Mouse (Mus musculus): Measurements from ENCODE around the gene Eml4.

The Eml4 gene

DNA sequence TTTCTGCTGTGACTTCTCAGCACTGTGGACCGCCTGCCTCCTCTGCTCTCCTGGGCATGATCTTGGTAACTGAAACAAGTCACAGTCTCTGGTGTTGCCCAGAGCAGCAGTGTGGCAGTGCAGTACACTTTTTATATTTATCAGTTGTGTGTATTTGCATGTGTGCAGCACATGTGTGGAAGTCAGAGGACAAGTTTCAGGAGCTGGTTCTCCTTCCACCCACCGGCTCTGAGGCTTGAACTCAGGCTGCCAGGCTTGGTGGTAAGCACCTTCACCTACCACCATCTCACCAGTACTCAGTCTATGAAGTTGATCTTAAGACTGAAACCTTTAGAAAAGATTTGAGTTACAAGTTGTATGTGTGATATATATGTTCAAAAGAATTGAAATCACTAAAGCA is 28.6 kb downstream of the Eml4 start:
- no peak for DNase-seq (ENCODE audit: low spot score in 2 of 2)

DNA sequence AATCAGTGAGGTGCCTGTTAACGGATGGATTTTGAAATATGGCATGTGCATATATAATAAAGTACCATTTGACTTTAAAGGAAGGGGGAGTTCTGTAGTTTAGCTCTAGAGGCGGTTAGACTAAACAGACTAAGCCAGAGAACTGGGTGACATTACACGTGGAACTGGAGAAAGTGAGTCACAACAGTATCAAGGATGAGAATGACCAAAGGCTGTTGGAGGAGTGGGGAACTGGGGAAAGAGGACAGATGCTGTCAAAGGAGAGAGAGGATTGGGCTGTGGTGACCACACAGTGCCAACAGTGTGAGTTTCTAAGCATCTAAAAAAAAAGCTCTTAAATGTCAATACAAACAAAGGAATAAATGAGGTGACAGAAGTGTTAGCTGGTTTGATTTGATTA is 29.1 kb downstream of the Eml4 start:
- DNase-seq (ENCODE audit: low spot score in 2 of 2), result no peak

DNA sequence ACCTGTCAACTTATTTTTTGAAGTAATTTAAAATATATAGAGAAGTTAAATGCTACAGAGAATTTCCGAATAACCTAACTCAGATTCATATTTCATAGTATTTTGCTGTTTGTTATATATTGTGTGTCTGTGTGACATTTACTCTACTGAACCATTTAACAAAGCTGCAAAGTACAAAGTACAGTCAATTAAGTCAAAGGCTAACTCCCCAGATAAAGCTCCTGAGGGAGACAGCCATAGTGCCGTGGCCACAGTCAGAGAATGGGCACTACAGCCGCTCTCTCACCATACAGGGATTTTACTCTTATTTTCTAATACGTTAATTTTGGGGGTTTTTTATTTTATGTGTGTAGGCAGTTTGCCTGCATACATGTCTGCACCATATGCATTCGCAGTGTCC is 32.0 kb downstream of the Eml4 start:
- no peak for DNase-seq (ENCODE audit: low spot score in 2 of 2)

DNA sequence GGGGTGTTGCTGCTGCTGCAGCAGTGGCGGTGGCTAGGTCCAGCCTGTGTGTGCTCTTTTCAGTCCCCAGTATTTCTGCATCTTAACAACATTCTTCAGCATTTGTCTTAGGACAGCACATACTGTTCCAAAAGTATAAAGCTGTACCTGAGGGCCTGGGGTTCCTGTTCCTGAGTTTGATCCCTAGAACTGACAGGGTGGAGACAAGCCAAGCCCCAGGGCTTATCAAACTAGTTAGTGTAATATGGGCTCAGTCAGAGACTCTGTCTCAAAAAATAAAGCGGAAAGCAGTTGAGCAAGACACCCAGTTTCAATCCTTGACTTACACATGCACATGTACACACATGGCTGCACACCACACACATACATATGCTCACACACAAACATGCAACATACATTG is 34.2 kb downstream of the Eml4 start:
- no peak for DNase-seq (ENCODE audit: low spot score in 2 of 2)

DNA sequence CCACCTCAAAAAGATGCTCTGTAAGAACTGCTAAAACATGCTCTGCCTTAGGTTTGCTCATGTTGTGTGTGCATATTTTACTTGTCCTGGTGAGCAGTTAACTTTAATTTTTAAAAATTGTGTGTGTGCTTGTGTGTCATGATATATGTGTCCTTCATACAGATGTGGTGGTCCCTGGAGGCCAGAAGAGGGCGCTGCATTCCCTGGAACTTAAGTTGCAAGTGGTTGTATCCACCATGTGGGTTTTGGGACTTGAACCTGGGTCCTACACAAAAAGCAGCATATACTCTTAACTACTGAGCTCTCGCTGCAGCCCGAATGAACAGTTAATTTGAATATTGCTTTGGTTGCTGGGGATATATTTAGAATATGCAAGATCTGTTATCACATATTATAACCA is 36.4 kb downstream of the Eml4 start:
- DNase-seq (ENCODE audit: low spot score in 2 of 2), result no peak

DNA sequence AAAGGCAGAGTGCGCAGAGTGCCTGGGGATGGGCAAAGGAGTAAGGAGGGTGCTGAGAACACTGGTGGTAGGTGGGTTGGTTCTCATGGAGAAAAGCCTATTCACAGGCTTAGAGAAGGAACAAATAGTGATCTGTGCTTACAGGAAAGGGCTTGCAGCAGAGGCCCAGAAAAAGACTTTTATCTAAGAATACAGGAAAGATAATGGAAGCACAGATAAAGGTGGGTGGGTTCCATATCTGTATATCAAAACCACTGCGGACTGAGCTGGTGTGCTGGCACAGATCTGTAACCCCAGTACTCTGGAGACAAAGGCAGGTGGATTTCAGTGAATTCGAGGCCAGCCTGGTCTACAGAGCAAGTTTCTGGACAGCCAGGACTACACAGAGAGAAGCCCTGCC is 43.3 kb downstream of the Eml4 start:
- DNase-seq (ENCODE audit: low spot score in 2 of 2), result no peak

DNA sequence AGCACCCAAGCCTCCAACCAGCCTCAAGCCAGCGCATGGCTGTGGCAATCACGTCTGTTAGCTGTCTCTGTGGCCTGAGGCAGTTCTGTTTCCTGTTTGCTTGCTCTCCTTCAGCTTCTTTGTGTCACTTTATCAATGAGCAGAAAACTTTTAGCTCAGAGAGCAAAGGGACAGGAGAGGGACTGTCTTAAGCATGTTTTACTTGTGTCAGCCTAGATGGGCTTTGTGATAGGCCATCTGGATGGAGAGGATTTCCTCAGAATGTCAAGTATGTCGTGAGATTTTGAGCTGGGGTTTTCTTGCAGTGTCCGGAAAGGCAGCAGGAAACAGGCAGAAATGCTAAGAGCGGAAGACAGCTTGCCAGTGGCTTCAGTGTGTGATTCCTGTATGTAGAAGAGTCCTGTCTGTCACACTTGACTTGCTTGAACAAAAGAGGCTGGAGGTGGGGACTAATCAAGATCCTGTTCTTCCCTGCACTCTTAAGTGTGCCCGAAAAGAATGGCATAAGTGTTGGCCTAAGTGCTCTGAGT is 46.9 kb downstream of the Eml4 start:
- DNase-seq (ENCODE audit: low spot score in 2 of 2), result no peak

DNA sequence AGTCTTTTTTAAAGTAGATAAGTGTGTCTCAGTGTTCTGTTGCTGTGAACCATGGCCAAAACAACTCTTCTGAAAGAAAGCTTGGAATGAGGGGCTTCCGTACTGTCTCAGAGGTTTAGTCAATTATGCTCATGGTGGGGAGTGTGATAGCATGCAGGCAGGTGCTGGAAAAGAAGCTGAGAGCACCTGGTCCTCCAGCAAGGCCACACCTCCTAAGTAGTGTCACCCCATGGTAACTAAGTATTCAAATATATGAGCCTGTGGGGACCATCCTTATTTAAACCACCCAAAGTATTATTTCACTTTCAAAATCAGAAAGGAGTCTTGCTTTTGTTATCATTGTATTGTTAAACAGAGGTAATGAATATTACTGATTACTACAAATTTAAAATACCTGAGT is 48.0 kb downstream of the Eml4 start:
- DNase-seq (ENCODE audit: low spot score in 2 of 2), result no peak

DNA sequence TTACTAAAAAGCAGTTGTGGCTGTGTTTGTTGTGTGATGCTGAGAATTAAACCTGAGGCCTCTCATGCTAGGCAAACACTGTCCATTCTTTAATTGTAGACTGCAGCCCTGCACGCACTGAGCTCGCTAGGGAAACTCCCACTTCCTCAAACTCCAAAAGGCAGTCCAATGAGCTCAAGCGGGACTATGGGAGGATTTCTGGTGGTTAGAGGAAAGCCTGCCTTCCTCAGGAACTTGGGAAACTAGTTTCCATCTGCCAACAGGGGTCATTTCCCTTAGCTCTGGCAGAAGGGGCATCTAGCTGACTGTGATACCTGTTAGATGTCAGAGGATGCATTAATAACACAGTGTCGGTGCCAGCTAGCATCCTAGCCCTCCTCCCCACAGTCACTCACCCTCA is 79.9 kb downstream of the Eml4 start:
- no peak for DNase-seq (ENCODE audit: low spot score in 2 of 2)

DNA sequence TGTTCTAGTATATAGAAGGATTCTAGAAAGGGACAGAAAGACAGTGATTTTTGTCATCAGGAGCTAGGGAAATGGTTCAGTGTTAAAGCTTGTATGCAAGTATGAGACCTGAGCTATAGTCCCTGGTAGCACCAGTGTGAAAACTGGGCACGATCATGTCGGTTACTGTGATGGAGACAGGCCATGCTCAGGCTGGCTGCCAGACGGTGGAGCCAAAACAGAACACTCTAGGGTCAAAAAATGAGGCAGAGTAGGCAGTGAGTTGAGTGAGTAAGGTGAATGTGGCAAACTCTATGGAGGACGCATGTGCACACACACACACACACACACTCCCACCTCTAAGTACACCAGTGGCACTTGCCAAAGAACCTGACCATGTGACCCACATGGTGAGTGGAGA is 92.7 kb downstream of the Eml4 start:
- DNase-seq (ENCODE audit: low spot score in 2 of 2), result no peak

DNA sequence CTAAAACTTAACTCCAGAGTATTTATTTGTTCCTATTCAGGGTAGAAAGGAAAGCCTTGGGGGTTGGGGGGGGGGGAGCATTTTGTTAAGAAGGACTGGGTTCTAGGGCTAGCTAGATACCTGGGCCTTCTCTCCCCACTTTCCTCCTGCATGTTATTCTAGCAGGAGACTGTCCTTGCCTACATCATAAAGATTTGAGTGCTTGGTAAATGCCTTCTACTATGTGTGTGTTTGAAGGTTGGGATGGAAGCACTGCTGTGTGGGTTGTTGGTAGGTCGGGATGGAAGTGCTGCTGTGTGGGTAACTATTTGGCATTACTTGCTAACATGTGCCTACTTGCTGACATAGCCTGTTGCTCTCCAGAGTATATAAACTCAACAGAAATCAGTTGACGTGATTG is 98.9 kb downstream of the Eml4 start:
- DNase-seq (ENCODE audit: low spot score in 2 of 2), result no peak

DNA sequence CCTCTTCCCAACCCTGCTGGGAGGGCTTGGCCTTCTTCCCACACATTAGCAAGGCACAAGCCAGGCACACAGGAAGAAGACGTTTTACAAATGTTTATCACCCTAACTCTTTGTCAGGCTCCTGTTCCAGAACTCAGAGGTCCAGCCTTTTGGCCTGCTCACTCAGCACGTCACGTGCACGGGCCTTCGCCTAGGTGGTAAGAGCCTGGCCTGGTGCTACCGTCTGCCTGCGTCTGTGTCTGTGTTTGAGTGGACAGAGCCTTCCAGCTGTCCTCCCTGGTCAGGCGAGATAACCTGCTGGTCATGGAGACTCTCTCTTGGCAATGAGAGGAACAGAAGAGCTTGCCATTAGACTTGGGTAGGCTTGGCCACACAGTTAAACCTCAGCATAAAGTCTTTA is 100.6 kb downstream of the Eml4 start:
- DNase-seq (ENCODE audit: low spot score in 2 of 2), result no peak

DNA sequence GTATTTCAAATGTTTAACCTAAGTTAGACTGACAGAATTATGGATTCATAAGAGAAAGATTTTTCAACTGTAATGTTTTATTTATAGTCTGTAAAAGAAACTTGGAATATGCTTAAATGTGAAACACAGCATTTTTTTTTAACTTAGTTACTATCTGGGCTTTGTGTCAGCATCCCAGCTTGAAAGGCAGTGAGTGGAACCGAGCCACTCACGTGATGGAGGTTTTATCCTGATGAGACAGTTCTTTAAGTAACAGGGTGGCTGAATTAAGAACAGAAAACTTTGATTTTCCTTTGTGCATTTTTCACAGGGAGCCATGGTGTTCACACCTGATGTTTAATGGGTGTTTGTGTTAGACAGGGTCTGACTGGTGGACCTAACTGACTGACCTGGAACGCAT is 101.1 kb downstream of the Eml4 start:
- no peak for DNase-seq (ENCODE audit: low spot score in 2 of 2)

DNA sequence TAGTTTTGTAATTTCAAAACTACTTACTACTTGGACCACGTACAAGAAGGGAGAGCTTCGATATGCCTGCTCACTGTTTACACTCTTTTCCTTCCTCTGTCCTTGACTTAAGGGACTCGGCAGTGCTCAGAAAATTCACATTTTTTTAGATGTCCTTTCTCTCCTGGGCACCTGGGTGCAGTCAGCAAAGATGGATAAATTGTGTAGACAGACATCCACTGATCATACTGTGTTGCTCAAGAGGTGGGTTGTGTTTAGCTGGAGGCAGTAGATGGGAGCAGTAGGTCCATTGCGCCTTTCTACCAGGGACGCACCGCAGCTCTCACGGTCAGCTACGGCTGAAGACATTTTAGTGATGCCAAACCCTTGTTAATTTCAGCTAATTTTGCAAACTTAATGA is 101.7 kb downstream of the Eml4 start:
- no peak for DNase-seq (ENCODE audit: low spot score in 2 of 2)

DNA sequence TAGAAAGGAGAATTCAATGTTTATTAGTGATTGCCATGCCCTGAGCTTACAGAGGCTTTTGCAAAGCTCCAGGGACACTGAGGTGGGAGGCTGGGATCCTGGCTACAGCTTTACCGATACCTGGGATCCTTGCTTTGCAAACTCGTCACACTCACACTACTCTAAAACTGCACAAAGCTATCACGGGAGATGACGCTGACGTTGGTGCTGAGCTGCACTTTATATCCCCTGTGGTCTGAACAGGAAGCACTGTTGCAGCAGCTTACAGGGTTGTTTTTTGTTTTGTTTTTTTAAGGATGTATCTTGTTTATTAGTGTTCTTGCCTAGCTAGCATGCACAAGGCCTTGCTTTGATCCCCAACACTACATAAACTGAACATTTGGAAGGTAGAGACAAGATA is 102.9 kb downstream of the Eml4 start:
- DNase-seq (ENCODE audit: low spot score in 2 of 2), result no peak

DNA sequence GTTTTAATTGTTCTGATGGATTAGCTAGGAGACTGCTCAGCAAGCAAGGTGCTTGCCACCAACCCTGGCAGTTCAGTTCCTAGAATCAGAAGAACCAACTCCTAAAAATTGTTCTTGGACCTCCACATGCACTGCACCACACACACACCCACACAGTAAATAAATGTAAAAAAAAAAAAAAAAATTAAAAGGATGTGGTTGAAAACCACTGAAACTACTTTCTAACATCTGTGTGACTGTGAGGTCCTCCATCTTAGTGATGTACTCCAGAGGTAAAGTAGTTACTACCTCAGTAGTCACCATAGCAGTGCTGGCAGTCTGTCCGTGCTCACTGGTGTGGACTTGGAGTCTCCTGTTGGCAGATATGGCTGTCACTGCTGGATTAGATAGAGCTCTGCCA is 106.5 kb downstream of the Eml4 start:
- DNase-seq (ENCODE audit: low spot score in 2 of 2), result no peak

DNA sequence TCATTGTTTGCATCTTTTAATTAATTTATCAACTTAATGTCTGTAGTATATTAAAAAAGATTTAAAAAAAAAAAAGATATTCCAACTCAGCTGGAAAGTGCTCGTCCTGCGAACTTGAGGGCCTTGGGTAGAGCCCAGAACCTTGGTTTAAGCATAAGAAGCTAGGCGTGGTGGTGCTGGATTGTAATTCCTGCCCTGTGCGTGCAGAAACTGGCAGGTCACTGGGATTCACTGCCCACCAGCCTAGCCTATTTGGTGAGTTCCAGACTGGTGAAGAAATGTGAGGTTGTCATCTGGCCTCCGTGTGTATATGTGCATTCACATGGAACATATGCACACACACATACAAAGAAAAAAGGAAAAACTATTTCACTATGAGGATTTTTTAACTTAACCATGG is 115.2 kb downstream of the Eml4 start:
- no peak for DNase-seq (ENCODE audit: low spot score in 2 of 2)

DNA sequence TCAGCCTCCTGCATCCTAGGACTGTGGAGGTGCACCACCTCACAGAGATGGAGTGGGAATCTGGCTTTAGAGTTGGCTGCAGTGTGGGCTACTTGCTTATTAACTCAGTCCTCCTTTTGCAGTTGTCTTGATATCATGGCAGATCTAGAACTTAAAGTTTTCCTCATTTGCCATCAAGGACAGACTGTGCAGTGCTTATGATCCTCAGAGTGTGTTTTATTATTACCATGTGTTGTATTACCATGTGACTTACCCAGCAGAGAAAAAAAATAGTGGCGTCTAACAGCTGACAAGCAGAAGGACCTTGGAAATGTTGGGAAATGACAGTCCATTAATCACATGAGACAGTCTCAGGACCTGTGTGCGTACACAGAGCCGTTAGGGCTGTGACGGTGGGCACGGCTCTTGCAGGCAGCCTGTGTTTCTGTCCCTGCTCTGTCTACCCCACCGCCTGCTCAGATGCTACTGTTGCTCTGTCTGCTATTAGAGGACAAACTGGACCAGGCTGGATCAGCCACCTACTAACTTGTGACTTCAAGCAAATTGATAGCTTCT is 116.0 kb downstream of the Eml4 start:
- DNase-seq (ENCODE audit: low spot score in 2 of 2), result no peak

DNA sequence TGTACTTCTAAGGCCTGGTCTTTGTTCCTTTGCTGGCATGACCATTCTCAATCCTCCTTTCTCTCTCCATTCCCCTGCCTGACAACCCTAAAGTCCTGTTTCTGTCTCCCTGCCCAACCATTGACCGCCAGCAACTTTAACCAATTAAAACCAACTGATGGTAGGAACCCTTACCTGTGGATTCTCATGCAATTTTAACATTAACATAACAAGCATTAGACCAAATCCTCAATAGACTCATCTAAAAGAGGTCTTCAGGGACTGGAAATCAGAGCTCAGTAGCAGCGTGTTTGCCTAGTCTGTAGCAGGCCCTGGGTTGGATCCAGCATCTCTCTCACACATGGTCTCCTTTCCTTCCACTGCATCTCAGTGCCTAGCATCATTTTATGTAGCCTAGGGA is 118.9 kb downstream of the Eml4 start:
- no peak for DNase-seq (ENCODE audit: low spot score in 2 of 2)

DNA sequence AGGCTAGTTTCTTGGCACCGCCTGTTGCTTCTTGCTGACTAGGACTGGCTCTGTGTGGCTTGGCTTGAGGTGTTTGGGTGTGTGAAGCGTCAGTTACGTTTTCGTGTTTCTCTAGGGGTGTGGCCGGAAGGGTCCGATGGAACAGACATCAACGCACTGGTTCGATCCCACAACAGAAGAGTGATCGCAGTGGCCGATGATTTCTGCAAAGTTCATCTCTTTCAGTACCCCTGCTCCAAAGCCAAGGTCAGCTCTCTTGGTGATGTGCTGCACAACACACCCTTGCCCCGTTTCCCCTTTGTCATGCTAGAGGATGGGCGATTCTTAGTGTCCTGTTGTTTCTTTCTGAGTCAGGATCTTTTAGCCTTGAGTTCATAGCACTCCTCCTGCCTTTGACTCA is 126.4 kb downstream of the Eml4 start:
- DNase-seq (ENCODE audit: low spot score in 2 of 2), result no peak

DNA sequence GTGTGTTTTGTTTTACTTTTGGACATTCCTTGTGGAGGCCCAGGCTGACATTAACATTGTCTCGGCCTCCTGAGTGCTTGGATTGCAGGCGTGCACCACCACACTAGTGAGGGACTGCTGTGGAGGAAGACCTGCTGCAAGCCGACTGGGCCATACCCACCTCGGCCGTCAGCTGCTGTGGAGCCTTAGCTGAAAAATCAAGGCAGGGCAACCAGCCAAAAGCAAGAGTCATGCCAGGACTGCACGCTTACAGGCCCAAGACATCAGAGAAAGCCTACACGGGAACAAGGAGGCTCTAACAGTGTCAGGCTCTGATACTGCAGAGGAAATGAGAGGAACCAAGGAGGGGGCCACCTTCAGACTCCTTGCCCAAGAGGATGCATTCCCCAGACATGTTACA is 130.8 kb downstream of the Eml4 start:
- DNase-seq (ENCODE audit: low spot score in 2 of 2), result no peak

DNA sequence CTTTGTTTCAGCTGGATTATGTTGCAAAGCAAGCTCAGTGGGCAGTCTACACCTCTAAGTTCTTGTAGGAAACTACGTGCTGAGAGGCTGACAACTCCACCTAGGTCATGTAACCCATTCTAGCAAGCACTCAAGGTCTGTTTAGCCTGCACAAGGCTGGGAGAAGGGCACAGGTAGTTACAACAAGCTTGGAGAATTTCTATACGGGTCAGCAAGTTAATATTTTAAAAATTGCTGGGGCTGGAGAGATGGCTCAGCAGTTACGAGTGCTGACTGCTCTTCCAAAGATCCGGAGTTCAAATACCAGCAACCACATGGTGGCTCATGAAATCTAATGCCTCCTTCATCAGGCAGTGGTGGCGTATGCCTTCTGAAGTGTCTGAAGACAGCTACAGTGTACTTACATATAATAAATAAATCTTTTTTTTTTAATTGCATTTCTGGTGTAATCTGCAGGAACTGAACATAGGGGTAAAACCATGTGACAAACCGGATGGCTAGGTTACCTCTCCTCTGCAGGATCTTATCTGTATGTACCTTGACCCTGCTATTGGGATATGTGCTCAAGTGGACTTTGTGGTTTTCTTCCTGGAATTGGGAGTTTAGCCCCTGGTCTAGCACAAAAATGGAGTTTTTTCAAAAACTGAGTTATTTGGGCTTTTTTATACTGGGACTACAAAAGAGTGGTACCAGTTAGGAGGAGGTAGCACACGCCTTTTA is 132.2 kb downstream of the Eml4 start:
- DNase-seq (ENCODE audit: low spot score in 2 of 2), result no peak

DNA sequence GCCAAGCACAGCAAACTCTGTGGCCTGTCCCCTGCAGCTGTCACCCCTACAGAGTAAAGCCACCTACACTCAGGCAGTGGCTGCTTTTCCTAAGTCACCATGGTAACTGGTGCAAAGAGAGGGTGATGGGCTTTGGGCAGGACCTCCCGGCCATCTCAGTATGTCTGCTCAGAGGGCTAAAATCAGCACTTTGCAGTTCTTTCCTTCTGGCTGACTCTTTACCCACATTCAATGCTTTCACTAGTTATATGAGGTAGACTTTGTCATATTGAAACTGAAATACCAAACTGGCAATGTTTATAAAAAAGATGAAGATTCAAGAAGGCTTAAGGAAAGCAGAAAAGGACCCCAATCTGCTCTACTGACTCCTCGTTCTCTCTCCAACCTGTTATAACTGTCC is 133.1 kb downstream of the Eml4 start:
- no peak for DNase-seq (ENCODE audit: low spot score in 2 of 2)

DNA sequence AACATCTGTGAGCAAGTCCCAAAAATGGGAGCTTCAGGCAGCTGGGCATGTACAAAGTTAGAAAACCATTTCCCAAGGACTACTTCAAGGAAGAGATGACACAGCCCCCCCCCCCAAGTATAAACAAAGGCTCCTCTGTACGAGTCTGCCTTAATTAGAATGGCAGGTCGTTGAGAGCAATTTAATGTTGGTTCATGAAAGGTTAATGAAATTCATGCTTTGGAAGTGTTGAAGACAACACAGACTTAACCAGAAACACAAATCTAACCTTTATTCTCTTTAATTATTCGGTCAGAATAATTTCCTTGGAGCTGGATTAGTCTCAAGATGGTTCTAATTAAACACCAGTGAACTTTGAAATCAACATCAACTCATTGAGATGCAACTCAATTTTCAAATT is 137.0 kb downstream of the Eml4 start:
- no peak for DNase-seq (ENCODE audit: low spot score in 2 of 2)

All from urinary bladder, postnatal 36 days (tissue).